Mouse (Mus musculus): ENCODE data around the gene Scamp3. TPM values are rescaled to one million over a fixed set of nuclear protein-coding genes. Genes with fewer than 3 reads are reported as not detected.
"Not testable (repeated sequence)": the region's sequence is repeated elsewhere in the genome, so short reads cannot be mapped to it uniquely, and the experiment has no call there.

Gene Scamp3
- polyA plus RNA-seq, 1 experiment from 2014 or later = 116 TPM

DNA sequence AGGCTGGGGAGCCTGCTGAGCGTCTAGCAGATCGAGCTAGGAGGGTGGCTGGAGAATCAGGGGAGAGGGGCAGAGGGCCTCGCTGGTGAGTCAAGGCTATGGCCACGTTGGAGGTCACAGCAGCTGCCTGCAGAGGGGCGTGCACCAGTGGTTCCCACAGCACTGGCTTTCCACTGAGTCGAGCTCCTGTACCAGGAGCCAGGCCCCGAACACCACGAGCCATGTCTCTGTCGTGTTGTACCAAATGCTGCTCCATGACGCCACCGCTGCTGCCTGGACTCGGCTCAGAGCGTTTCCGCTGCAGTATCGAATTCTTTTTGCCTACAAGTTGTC lies 29.3 kb upstream of the Scamp3 start:
- peaks cover 8% of the 10 kb centered on the region; the same call in 1 of the 2 replicates for H3K36me3 ChIP-seq
- H3K27me3 ChIP-seq = no peaks in the 10 kb centered on the region
- no peaks in the 10 kb centered on the region for H3K4me1 ChIP-seq
- H3K9me3 ChIP-seq = no peaks in the 10 kb centered on the region
- no peak overlapping the region for H3K27ac ChIP-seq (replicated peaks)
- no peak overlapping the region for H3K4me3 ChIP-seq
- 18% methylated on average over 15 of the region's 15 CpGs for WGBS
- H3K4me2 ChIP-seq (replicated peaks) = no peak overlapping the region
- ATAC-seq (replicated peaks) = no peak
- no peak overlapping the region for H3K9ac ChIP-seq (replicated peaks)

DNA sequence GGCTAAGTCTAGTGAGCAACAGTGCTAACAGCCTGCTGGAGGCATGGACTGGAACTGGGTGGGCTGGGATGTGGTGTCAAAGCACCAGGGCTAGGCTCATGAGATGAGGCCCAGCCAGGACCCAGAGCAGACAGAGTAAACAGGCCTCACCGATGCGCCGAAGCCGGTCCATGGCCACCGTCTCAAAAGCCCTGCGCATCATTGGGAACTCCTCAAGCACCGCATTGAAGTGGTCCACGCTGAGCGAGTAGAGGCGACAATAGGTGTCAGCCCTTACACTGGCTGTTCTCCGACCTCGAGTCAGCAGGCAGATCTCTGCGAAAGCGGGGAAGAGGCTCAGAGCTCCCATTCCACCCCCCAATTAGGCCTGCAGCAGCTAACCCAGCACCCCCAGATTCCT lies 28.7 kb upstream of the Scamp3 start:
- H3K36me3 ChIP-seq = peaks cover 8% of the 10 kb centered on the region; the same call in 1 of the 2 replicates
- H3K27me3 ChIP-seq = no peaks in the 10 kb centered on the region
- H3K4me2 ChIP-seq (replicated peaks) = no peak overlapping the region
- H3K9ac ChIP-seq (replicated peaks) = no peak overlapping the region
- H3K4me1 ChIP-seq = no peaks in the 10 kb centered on the region
- no peak overlapping the region for H3K4me3 ChIP-seq
- H3K9me3 ChIP-seq = no peaks in the 10 kb centered on the region
- no peak for ATAC-seq (replicated peaks)
- H3K27ac ChIP-seq (replicated peaks) = no peak overlapping the region
- WGBS = 74% methylated on average over 14 of the region's 14 CpGs

DNA sequence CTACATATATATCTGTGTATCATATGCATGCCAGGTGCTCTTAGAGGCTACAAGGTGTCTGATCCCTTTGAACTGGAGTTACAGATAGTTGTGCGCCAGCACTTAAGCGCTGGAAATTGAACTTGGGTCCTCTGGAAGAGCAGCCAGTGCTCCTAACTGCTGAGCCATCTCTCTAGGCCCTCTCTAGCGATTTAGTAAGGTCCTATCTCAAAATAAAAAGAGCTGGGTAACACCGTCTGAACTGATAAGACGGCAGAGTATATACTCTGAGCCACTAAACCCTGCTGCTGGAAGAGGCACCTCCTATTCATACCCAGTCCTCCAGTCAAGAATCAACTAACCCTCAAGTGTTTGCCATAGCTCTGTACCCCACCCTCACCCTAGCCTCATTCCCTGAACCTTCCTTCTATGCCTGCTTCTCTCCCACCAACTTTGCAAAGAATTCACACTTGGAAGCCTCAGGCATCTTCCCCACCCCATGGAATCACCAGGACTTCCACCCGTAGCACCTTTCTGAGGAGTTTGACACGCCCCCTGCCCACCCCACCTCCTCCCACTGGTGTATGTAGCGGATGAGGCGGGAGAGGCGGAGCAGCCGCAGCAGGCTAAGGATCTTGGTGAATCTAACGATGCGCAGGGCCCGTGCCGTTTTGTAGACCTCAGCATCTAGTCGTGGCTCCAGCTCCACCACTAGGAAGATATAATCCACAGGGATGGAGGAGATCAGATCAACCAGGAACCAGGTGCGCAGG lies 25.0 kb upstream of the Scamp3 start:
- no peak overlapping the region for H3K27ac ChIP-seq (replicated peaks)
- H3K9me3 ChIP-seq = no peaks in the 10 kb centered on the region
- no peaks in the 10 kb centered on the region for H3K27me3 ChIP-seq
- ATAC-seq (replicated peaks) = no peak
- H3K4me2 ChIP-seq (replicated peaks) = no peak overlapping the region
- WGBS = 72% methylated on average over 17 of the region's 17 CpGs
- H3K36me3 ChIP-seq = peaks cover 8% of the 10 kb centered on the region; the same call in 1 of the 2 replicates
- H3K4me3 ChIP-seq = no peak overlapping the region
- H3K4me1 ChIP-seq = no peaks in the 10 kb centered on the region
- H3K9ac ChIP-seq (replicated peaks) = no peak overlapping the region

DNA sequence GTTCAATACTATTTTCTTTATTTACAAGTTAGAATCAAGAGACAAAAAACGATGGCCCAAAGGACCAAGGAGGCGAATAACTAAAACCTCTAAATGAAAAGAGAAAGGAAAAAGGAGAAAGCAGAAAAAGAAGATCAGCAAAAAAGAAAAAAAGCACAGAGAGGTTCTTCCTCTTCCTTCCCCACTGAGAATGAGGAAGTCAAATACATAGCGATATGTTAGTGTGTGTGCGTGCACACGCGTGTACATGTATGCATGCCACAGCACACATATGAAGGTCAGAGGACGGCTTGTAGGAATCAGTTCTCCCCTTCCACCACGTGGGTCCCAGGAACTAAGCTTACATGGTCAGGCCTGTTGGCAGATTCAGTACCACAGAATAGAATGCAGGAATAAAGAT lies 20.3 kb upstream of the Scamp3 start:
- H3K4me3 ChIP-seq = no peak overlapping the region
- no peaks in the 10 kb centered on the region for H3K27me3 ChIP-seq
- H3K4me1 ChIP-seq = peaks cover 18% of the 10 kb centered on the region
- no peaks in the 10 kb centered on the region for H3K9me3 ChIP-seq
- 92% methylated on average over 8 of the region's 8 CpGs for WGBS
- no peak overlapping the region for H3K27ac ChIP-seq (replicated peaks)
- H3K4me2 ChIP-seq (replicated peaks) = no peak overlapping the region
- ATAC-seq (replicated peaks) = no peak
- no peak overlapping the region for H3K9ac ChIP-seq (replicated peaks)
- H3K36me3 ChIP-seq = peaks cover 6% of the 10 kb centered on the region; the same call in 1 of the 2 replicates

DNA sequence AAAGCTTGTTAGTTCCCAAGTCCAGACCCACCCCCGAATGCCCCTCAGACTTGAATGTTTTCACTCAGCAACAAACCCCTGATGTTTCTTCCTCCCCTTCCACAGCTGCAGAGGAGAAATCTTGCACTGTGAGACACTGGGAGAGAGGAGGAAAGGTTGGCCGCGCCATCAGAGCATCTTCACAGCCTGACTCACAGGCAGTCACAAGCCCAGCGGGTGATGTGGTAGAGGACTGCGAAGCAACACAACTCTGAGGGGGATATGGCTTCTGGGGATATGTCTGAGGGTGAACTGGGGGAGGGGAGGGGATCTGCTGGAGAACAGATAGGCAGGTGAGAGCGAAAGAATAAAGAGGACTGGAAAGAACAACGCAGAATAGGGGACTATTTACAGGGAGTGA lies 18.6 kb upstream of the Scamp3 start:
- ATAC-seq (replicated peaks) = no peak
- H3K9me3 ChIP-seq = no peaks in the 10 kb centered on the region
- no peaks in the 10 kb centered on the region for H3K36me3 ChIP-seq
- H3K9ac ChIP-seq (replicated peaks) = peak overlapping the region; percentile 77
- no peaks in the 10 kb centered on the region for H3K27me3 ChIP-seq
- H3K4me1 ChIP-seq = peaks cover 19% of the 10 kb centered on the region
- no peak overlapping the region for H3K27ac ChIP-seq (replicated peaks)
- H3K4me2 ChIP-seq (replicated peaks) = peak overlapping the region; percentile 85
- 14% methylated on average over 7 of the region's 7 CpGs for WGBS
- H3K4me3 ChIP-seq = peak overlapping the region; percentile 90

DNA sequence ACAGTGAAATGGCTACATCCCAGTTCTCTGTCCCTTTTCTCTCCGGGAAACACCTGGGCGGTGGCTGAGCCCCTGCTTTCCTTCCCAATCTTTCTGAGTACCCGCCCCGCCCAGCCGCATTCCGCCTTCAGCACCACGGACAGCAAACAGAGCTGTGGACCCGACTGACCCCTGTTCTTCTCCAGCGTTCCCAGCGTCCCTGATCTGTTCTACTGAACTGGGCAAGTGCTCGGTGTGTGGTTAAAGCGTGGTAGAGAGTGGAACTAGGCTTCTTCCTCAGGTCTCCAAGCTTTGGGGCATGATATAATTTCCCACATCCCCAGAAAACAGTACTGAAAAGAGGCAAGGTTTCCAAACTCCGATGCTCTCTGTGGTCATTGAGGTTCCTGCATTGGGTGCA lies 18.1 kb upstream of the Scamp3 start:
- no peaks in the 10 kb centered on the region for H3K9me3 ChIP-seq
- H3K4me1 ChIP-seq = peaks cover 24% of the 10 kb centered on the region
- 0 out of 2 replicates have a peak overlapping the region, but pooled peaks have one; percentile 32 for H3K27ac ChIP-seq (replicated peaks)
- under 1% methylated on average over 13 of the region's 13 CpGs for WGBS
- no peaks in the 10 kb centered on the region for H3K36me3 ChIP-seq
- H3K27me3 ChIP-seq = no peaks in the 10 kb centered on the region
- peak overlapping the region; percentile 85 for H3K4me2 ChIP-seq (replicated peaks)
- H3K9ac ChIP-seq (replicated peaks) = peak overlapping the region; percentile 77
- peak overlapping the region; percentile 90 for H3K4me3 ChIP-seq
- peak; percentile 3; the same call in 1 of the 2 replicates for ATAC-seq (replicated peaks)

DNA sequence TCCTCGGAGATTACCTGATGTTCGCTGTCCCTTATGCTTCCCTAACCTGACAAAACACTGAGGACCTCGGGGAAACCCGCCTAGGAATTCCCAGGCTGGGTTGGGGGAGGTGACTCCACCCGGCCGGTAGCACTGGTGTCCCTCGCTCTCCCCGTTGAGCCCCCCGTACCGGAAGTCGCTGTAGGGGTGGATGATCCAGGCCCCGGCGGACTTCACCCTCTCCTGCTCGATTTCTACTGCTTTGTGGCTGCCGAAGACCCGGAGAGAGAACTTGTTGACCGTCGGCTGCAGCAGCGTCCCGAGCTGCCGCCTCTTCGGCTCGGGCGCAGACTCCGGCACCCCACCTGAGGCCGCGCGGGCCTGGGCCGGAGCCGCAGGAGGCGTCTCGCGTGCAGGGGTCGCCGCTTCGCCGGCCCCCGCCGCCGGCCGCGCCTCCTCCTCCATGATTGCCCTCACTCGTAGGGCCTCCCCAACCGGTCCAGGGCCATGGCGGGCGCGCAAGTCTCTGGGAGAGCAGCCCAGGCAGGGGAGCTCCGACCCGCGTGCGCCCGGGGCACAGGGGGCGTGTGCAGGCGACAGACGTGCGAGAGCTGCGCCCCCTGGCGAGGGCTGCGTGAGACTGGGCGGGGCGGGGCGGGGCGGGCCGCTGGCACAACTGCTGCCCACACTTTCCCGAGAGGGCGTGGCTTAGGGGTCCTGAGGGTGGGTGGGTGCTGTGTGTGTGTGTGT lies 17.5 kb upstream of the Scamp3 start, which contains the start of gene Hcn3:
Gene Hcn3, minus strand, starts transcription at position 581 of the 729 bp plus-strand sequence.
- peak within 1 kb of the TSS; percentile 90 for H3K4me3 ChIP-seq
- H3K27ac ChIP-seq (replicated peaks) = peak within 1 kb of the TSS; percentile 32
- H3K4me1 ChIP-seq = peaks cover 25% of the 10 kb centered on the region
- peak within 1 kb of the TSS; percentile 77 for H3K9ac ChIP-seq (replicated peaks)
- H3K36me3 ChIP-seq = no peaks in the 10 kb centered on the region
- under 1% methylated on average over 60 of the region's 66 CpGs for WGBS
- H3K27me3 ChIP-seq = no peaks in the 10 kb centered on the region
- ATAC-seq (replicated peaks) = peak; percentile 82
- H3K4me2 ChIP-seq (replicated peaks) = peak within 1 kb of the TSS; percentile 85
- H3K9me3 ChIP-seq = no peaks in the 10 kb centered on the region

DNA sequence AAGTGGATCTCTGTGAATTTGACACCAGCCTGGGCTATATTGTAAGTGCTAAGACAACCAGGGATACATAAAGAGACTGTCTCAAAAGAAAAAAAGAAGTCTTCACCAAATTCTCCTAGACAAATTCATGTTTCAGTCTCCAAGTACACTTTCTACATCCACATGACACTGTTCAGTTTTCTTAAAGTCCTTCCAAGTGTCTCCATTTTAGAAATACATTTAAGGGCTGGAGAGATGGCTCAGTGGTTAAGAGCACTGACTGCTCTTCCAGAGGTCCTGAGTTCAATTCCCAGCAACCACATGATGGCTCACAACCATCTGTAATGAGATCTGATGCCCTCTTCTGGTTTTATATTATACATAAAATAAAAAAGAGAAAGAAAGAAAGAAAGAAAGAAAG lies 16.1 kb upstream of the Scamp3 start:
- H3K36me3 ChIP-seq; H3K9ac ChIP-seq (replicated peaks); H3K27me3 ChIP-seq; H3K4me3 ChIP-seq; H3K4me2 ChIP-seq (replicated peaks); H3K27ac ChIP-seq (replicated peaks); H3K9me3 ChIP-seq; ATAC-seq (replicated peaks): not testable (repeated sequence)
- H3K4me1 ChIP-seq = peaks cover 36% of the 10 kb centered on the region

DNA sequence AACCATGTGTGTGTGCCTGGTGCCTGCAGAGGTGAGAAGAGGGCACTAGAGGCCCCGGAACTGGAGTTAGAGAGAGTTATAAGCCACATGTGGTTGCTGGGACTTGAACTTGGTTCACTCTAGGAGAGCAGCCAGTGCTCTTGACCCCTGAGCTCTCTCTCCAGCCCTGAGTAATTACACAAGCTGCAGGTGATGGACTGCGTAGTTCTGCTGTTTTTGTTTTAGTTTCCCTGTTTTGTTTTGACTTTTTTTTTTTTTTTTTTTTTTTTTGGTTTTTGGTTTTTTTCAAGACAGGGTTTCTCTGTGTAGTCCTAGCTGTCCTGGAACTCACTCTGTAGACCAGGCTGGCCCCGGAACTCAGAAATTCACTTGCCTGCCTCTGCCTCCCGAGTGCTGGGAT lies 15.5 kb upstream of the Scamp3 start:
- Histone ChIP-seq H3K27me3 (no peaks in the 10 kb centered on the region), H3K27ac (replicated peaks) (no peak overlapping the region), H3K4me2 (replicated peaks) (no peak overlapping the region), H3K36me3 (0 out of 2 replicates have a peak, but pooled peaks cover under 1% of the 10 kb centered on the region), H3K9ac (replicated peaks) (no peak overlapping the region), H3K4me1 (peaks cover 42% of the 10 kb centered on the region), H3K4me3 (no peak overlapping the region), H3K9me3 (no peaks in the 10 kb centered on the region)
- ATAC-seq (replicated peaks) = no peak
- WGBS = 82% methylated on average over 4 of the region's 4 CpGs

DNA sequence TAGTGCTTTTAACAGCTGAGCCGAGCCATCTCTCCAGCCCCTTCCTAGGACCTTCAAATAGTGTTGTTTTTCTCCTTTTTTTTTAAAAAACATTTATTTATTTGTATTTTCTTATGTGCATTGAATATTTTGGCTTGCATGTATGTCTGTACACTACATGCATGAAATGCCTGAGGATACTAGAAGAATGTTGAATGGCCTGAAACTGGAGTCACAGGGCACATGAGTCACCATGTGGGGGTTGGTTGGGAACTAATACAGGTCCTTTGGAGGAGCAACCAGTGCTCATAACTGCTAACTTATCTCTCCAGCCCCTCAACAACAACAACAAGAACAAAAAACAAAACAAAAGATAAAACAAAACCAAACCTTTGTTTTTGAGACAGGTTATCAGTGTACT lies 14.2 kb upstream of the Scamp3 start:
- WGBS = 84% methylated on average over 1 of the region's 1 CpGs
- no peak overlapping the region for H3K4me2 ChIP-seq (replicated peaks)
- ATAC-seq (replicated peaks) = no peak
- H3K4me1 ChIP-seq = peaks cover 41% of the 10 kb centered on the region
- H3K9me3 ChIP-seq = no peaks in the 10 kb centered on the region
- H3K4me3 ChIP-seq = no peak overlapping the region
- peaks cover 11% of the 10 kb centered on the region for H3K36me3 ChIP-seq
- H3K27me3 ChIP-seq = no peaks in the 10 kb centered on the region
- no peak overlapping the region for H3K27ac ChIP-seq (replicated peaks)
- H3K9ac ChIP-seq (replicated peaks) = no peak overlapping the region

DNA sequence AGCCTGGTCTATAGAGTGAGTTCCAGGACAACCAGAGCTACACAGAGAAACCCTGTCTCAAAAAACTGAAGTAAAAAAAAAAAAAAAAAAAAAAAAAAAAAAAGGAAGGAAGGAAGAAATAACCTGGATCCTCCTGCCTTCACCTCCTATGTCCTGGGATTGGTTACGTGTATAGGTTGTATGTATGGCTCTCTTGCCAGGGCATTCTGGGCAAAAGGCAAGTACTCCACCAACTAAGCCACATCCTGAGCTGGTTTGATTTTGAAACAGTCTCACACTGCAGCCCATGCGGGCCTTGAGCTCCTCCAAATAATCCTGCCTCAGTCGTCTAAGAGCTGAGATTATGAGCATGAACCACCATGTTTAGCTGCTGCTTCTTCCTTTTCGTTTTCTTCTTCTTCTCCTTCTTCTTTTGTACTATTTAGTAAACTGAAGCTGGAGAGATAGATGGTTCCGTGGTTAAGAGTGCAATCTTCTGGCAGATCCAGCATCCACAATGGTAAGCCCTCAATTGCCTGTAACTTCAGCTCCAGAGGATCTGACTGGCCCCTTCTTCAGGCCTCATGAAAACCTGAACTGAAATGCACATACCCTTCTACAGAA lies 13.5 kb upstream of the Scamp3 start:
- no peaks in the 10 kb centered on the region for H3K9me3 ChIP-seq
- H3K27me3 ChIP-seq = no peaks in the 10 kb centered on the region
- H3K4me3 ChIP-seq = peak overlapping the region; percentile 84
- peak overlapping the region; percentile 66 for H3K4me2 ChIP-seq (replicated peaks)
- ATAC-seq (replicated peaks) = no peak
- H3K27ac ChIP-seq (replicated peaks) = peak overlapping the region; percentile 94
- peaks cover 35% of the 10 kb centered on the region for H3K4me1 ChIP-seq
- peaks cover 17% of the 10 kb centered on the region for H3K36me3 ChIP-seq
- 76% methylated on average over 5 of the region's 5 CpGs for WGBS
- peak overlapping the region; percentile 96 for H3K9ac ChIP-seq (replicated peaks)

All from forebrain, embryonic 15.5 days (tissue).